Mouse (Mus musculus): ENCODE measurements at regions not wholly inside any gene's neighbourhood (a gene's known extent, or its start where the extent isn't known, plus 50 kb on each side); places are given as distances from the start of the nearest gene placed in this dataset.
A peak's percentile ranks its signal among the peaks of the same experiment; 100 is the strongest.

DNA sequence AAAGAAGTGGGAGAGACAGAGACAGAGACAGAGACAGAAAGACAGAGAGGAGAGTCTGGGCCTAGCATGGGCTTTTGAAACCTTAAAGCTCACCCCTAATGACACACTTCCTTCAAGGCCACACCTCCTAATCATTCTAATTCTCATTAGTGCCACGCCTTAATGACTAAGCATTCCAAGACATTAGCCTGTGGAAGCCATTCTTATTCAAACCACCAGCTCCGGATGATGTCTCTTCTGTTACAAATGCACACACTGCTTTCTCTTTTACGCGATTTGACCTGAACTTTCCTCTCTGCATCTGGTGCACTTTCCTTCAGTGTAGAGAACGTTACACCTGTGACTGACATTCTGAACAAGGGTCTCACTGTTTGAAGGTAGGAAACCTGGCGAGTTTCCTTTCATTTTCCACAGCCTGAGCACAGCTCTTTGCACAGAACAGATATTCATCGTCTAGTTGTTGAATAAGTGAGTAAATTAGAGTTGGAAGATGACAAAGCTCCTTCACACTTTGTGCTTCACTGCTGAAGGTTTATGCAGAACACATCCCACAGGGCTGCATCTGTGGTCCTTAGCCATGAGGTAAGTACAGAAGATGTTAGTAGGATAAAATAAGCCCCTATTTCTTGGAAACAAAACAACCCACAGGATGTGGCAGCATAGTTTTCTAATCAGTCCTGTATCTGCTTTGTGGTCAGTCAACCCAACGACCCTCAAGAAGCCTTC, 116.8 kb downstream of the Faxc start:
- Histone ChIP-seq H3K4me1 (no peaks in the 10 kb centered on the region), H3K27ac (no peak overlapping the region), H3K9ac (no peak overlapping the region), H3K4me3 (no peak overlapping the region), H3K36me3 (no peaks in the 10 kb centered on the region), H3K9me3 (replicated peaks) (no peaks in the 10 kb centered on the region), H3K27me3 (no peaks in the 10 kb centered on the region), H3K4me2 (replicated peaks) (no peak overlapping the region)
- ATAC-seq (ENCODE audit: low FRiP score) = no peak
- 65% methylated on average over 8 of the region's 8 CpGs for WGBS

GRCm38 (mm10) chr4:22066785-22067433, 135.8 kb downstream of the Faxc start:
- no peak overlapping the region for H3K27ac ChIP-seq
- no peak overlapping the region for H3K9ac ChIP-seq
- H3K4me2 ChIP-seq (replicated peaks) = no peak overlapping the region
- WGBS = 43% methylated on average over 5 of the region's 5 CpGs
- H3K9me3 ChIP-seq (replicated peaks) = no peaks in the 10 kb centered on the region
- no peak overlapping the region for H3K4me3 ChIP-seq
- H3K36me3 ChIP-seq = no peaks in the 10 kb centered on the region
- H3K27me3 ChIP-seq = no peaks in the 10 kb centered on the region
- peaks cover 11% of the 10 kb centered on the region for H3K4me1 ChIP-seq
- ATAC-seq (ENCODE audit: low FRiP score) = peak; percentile 85

- ATAC-seq (ENCODE audit: low FRiP score) = no peak
- peak overlapping the region; percentile 62; the same call in 1 of the 2 replicates for H3K27ac ChIP-seq
- no peak overlapping the region for H3K4me2 ChIP-seq (replicated peaks)
Observed at GRCm38 (mm10) chr4:22067678-22068299, 136.7 kb downstream of the Faxc start.

DNA sequence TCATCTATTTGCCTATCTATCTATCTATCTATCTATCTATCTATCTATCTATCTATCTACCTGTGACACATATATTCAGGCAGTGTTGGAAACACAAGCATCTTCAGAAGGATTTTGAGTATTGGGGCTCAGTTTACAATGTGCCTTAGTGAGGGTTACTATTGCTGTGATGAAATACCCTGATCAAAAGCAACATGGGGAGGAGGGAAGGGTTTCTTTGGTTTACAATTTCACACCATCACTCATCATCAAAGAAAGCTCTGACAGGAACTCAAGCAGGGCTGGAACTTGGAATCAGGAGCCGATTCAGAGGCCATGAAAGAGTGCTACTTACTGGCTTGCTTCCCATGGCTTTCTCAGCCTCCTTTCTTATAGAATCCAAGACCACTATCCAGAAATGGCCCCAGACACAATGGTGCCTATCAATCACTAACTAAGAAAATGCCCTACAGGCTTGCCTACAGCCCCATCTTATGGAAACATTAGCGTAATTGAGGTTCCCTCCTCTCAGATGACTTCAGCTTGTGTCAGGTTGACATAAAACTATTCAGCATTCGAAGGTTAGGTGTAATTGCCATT, 157.2 kb downstream of the Faxc start:
- no peak overlapping the region for H3K9ac ChIP-seq
- H3K27ac ChIP-seq = no peak overlapping the region
- WGBS = 29% methylated on average over 3 of the region's 3 CpGs
- H3K4me1 ChIP-seq = no peaks in the 10 kb centered on the region
- no peak overlapping the region for H3K4me2 ChIP-seq (replicated peaks)
- H3K9me3 ChIP-seq (replicated peaks) = 0 out of 2 replicates have a peak, but pooled peaks cover 5% of the 10 kb centered on the region
- H3K36me3 ChIP-seq = no peaks in the 10 kb centered on the region
- peak; percentile 73 for ATAC-seq (ENCODE audit: low FRiP score)
- no peak overlapping the region for H3K4me3 ChIP-seq
- no peaks in the 10 kb centered on the region for H3K27me3 ChIP-seq

More at GRCm38 (mm10) chr4:22067678-22068299, 136.7 kb downstream of the Faxc start:
- H3K4me3 ChIP-seq = no peak overlapping the region
- 74% methylated on average over 14 of the region's 14 CpGs for WGBS
- no peaks in the 10 kb centered on the region for H3K9me3 ChIP-seq (replicated peaks)
- no peak overlapping the region for H3K9ac ChIP-seq
- H3K27me3 ChIP-seq = no peaks in the 10 kb centered on the region
- no peaks in the 10 kb centered on the region for H3K36me3 ChIP-seq
- peaks cover 11% of the 10 kb centered on the region for H3K4me1 ChIP-seq

DNA sequence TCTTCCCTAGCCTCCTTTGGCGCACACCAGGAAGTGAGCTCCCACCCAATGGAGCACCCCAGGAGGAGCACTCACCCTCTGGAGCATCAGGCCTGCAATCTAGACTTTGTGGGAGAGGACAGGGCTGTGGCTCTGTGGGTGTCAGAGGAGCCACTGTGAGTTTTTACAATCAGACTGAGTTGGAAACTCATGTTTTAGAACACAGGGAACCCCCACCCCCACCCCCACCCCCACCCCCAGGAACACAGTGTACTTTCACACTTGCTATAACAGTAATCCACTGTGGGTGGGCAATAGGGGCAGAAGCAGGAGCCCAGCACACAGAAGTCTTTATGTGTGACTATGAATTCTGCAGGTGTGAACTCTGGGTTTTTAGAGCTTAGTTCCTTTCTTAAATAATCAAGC, 158.5 kb downstream of the Faxc start:
- peaks cover 2% of the 10 kb centered on the region for H3K4me1 ChIP-seq
- no peaks in the 10 kb centered on the region for H3K27me3 ChIP-seq
- no peak overlapping the region for H3K4me3 ChIP-seq
- no peak overlapping the region for H3K4me2 ChIP-seq (replicated peaks)
- H3K9ac ChIP-seq = no peak overlapping the region
- no peak overlapping the region for H3K27ac ChIP-seq
- ATAC-seq (ENCODE audit: low FRiP score) = no peak
- H3K36me3 ChIP-seq = no peaks in the 10 kb centered on the region
- H3K9me3 ChIP-seq (replicated peaks) = no peaks in the 10 kb centered on the region
- 88% methylated on average over 1 of the region's 1 CpGs for WGBS

- Histone ChIP-seq H3K4me3 (no peak overlapping the region), H3K9ac (no peak overlapping the region), H3K4me1 (peaks cover 11% of the 10 kb centered on the region), H3K27me3 (no peaks in the 10 kb centered on the region), H3K27ac (no peak overlapping the region), H3K36me3 (no peaks in the 10 kb centered on the region), H3K4me2 (replicated peaks) (no peak overlapping the region), H3K9me3 (replicated peaks) (no peaks in the 10 kb centered on the region)
- no peak for ATAC-seq (ENCODE audit: low FRiP score)
- 81% methylated on average over 11 of the region's 11 CpGs for WGBS
Observed at GRCm38 (mm10) chr4:22090536-22090935, 159.4 kb downstream of the Faxc start.

GRCm38 (mm10) chr4:22092551-22092950, 161.4 kb downstream of the Faxc start:
- Histone ChIP-seq H3K4me3 (no peak overlapping the region), H3K36me3 (no peaks in the 10 kb centered on the region), H3K9ac (no peak overlapping the region), H3K4me1 (peaks cover 16% of the 10 kb centered on the region), H3K9me3 (replicated peaks) (no peaks in the 10 kb centered on the region), H3K27me3 (no peaks in the 10 kb centered on the region), H3K4me2 (replicated peaks) (no peak overlapping the region), H3K27ac (no peak overlapping the region)
- 89% methylated on average over 4 of the region's 4 CpGs for WGBS
- no peak for ATAC-seq (ENCODE audit: low FRiP score)

DNA sequence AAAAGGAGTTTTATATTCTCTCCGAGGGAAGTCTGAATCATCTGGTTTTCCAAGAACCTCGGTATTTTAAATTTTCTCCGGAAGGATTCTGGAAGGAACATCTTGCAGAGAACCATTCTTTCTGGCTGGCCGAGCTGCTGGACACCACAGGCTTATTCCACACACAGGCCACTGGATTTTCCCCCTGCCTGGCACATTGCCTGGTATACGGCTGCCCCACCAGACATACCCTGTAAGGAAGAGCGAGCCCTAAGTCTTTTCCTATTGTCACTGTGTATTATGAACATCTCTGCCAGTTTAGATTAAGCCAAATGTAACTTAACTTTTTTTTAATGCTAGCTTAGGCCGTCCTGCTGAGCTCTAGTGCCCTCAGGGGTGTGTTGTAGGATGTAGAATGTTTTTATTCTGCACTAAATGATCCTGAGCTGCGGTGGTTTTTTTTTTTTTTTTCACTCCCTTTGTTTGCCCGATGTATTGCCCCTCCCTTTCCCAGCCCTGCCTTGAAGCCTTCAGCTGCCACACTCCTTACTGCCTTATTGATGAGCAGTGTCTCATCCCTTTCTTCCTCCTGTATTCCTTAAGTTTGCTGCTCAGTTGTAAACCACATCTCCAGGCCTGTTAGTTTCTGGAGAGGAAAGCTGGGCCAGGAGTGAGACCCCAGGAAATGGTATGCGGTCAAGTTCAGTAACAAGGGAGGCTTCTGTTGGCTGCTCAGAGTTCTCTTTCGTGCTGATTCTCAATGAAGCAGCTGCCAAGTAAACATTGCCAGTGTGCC, 164.3 kb downstream of the Faxc start:
- H3K27ac ChIP-seq = peak overlapping the region; percentile 67
- 27% methylated on average over 11 of the region's 11 CpGs for WGBS

DNA sequence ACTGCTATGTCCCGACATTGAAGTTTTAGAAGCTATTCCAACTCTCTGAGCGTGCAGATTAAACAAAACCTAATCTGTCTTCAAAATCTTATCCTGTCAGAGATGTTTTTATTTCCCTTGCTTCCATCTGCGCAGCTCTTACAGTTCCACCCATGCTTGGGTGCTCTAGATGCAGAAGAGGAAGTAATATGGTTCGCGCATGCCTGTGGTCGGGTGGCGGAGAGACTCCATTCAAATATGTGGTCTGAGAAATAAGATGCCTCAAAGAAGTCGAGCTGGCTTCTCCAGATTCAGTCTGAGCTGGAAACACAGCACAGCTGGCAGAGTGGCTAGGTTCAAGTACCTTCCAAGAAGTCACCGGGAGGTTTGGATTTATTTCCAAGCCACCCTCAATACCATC, 167.5 kb downstream of the Faxc start:
- Histone ChIP-seq H3K27ac (no peak overlapping the region), H3K9me3 (replicated peaks) (no peaks in the 10 kb centered on the region), H3K9ac (no peak overlapping the region), H3K4me2 (replicated peaks) (no peak overlapping the region), H3K4me1 (peaks cover 25% of the 10 kb centered on the region), H3K27me3 (no peaks in the 10 kb centered on the region), H3K4me3 (no peak overlapping the region), H3K36me3 (no peaks in the 10 kb centered on the region)
- no peak for ATAC-seq (ENCODE audit: low FRiP score)
- 92% methylated on average over 9 of the region's 9 CpGs for WGBS

More for the DNA sequence above, 164.3 kb downstream of the Faxc start:
- Histone ChIP-seq H3K4me2 (replicated peaks) (peak overlapping the region; percentile 26), H3K27me3 (no peaks in the 10 kb centered on the region), H3K9ac (no peak overlapping the region), H3K4me3 (no peak overlapping the region), H3K4me1 (peaks cover 16% of the 10 kb centered on the region), H3K9me3 (replicated peaks) (no peaks in the 10 kb centered on the region), H3K36me3 (no peaks in the 10 kb centered on the region)
- ATAC-seq (ENCODE audit: low FRiP score) = peak; percentile 84

GRCm38 (mm10) chr4:22102478-22102877, 171.3 kb downstream of the Faxc start:
- no peak overlapping the region for H3K4me2 ChIP-seq (replicated peaks)
- no peaks in the 10 kb centered on the region for H3K27me3 ChIP-seq
- ATAC-seq (ENCODE audit: low FRiP score) = peak; percentile 72; the same call in 1 of the 2 replicates
- H3K9ac ChIP-seq = no peak overlapping the region; the same call in 1 of the 2 replicates
- no peaks in the 10 kb centered on the region for H3K36me3 ChIP-seq
- H3K27ac ChIP-seq = no peak overlapping the region
- H3K4me3 ChIP-seq = no peak overlapping the region
- no peaks in the 10 kb centered on the region for H3K9me3 ChIP-seq (replicated peaks)
- WGBS = 70% methylated on average over 5 of the region's 5 CpGs
- peaks cover 9% of the 10 kb centered on the region for H3K4me1 ChIP-seq

DNA sequence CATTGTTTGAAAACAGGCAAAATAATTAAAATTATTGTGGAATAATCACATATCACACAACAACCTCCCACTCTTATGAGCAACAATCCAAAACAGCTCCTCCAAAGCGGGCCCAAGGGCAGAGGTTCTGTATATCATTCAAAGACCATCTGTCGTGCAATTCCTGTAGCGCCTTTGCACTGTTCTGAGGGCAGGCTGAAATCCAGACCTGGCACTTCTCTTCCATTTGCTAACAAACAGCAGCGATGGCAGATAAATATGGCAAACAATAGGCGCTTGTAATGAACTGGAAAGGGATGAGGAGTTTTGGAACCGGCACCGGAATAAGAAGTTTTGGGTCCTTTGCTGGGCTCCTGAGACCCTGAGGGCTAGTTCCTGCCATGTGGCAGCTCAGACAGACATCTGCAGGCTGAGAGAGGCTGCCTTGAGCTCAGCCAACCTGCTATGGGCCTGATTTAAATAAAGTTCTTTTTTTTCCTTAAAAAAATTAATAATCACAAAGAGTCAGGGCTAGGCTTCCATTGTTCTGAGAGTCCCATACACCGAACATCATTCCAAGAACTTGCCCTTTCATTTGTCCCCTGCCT, 172.0 kb downstream of the Faxc start:
- Histone ChIP-seq H3K4me1 (peaks cover 9% of the 10 kb centered on the region), H3K4me3 (no peak overlapping the region), H3K4me2 (replicated peaks) (no peak overlapping the region), H3K9ac (no peak overlapping the region), H3K36me3 (no peaks in the 10 kb centered on the region), H3K9me3 (replicated peaks) (no peaks in the 10 kb centered on the region), H3K27me3 (no peaks in the 10 kb centered on the region), H3K27ac (no peak overlapping the region)
- WGBS = 62% methylated on average over 8 of the region's 8 CpGs
- peak; percentile 74 for ATAC-seq (ENCODE audit: low FRiP score)
